In the genomic region with DNA sequence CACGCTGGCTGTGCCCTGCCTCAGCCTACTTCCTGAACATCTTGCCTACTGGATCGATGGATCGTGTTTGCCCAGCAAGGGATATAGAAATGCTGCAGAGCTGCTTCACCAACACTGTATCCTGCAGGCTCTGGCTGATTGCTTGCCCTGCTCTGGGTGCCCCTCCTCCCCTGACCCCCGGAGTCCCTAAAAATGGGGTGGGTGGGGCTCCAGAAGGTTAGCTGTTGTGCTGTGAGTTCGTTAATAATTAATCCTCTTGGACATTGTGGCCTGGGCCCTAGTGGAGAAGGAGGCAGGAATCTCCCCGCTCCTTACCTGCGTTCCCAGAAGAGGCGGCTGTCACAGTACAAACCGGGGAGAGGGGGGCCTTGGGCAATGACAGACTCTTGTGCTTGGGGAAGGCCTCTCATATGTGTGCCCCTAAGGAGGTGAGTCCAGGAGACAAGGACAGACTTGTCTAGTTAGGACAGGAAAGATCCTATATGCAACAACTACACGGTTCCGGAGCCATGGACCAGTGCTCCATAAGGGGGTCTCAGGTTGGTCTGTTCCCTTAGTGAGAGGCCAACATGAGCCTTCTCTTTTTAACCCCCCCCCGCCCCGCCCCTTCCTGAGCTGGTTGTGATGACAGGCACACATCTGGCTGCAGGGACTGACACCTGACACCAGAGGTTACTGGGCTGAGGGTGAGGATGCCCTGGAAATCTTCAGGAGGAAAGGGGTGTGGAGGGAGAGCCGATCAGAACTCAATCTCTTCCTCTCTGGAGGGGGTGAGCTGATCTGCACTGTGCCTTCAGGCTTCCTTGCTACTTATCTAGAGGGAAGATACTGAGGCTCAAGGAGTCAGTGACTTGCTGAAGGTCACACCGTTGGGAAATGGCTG, we compare ENCODE assay signal across 10 mouse cellular contexts. TPM values are rescaled to one million over a fixed set of nuclear protein-coding genes. Genes with fewer than 3 reads are reported as not detected.
DNase-seq lines count a peak whose midpoint lies in the region; ATAC-seq and TF ChIP-seq lines count a peak whose summit lies in the region.
"Had no signal": no experiment of that assay in that cellular context is flagged by ENCODE, and none has a peak within 500 bp of the region (broad histone marks: within the 10 kb centered on the region; RNA-seq: fewer than 3 reads in every experiment).

No protein-coding gene starts in this region.

- H3K27me3 ChIP-seq in heart, embryonic 14.5 days (ENCODE audit: control insufficient read depth, insufficient read depth, low read length) = peaks cover 9% of the 10 kb centered on the region
- H3K27me3 ChIP-seq in hindbrain, embryonic 12.5 days = peaks cover 18% of the 10 kb centered on the region
- no peaks in the 10 kb centered on the region for H3K27me3 ChIP-seq in limb, embryonic 15.5 days
- 0 out of 2 replicates have a peak, but pooled peaks cover 3% of the 10 kb centered on the region for H3K27me3 ChIP-seq in midbrain, postnatal 0 days (ENCODE audit: insufficient read depth, low read length)

- ATAC-seq in heart, embryonic 14.5 days (ENCODE audit: insufficient number of reproducible peaks, insufficient read depth, low FRiP score, low read depth) = peak; percentile 67
- ATAC-seq in hindbrain, embryonic 12.5 days (ENCODE audit: low FRiP score) = peak; percentile 70
- ATAC-seq in limb, embryonic 15.5 days (ENCODE audit: insufficient number of reproducible peaks, low FRiP score, low TSS enrichment, low read depth) = no peak
- peak; percentile 38 for ATAC-seq in midbrain, postnatal 0 days (ENCODE audit: low FRiP score)

- H3K4me1 ChIP-seq in heart, embryonic 14.5 days (ENCODE audit: control insufficient read depth in 2 of 2, insufficient read depth in 2 of 2, low read length in 2 of 2) = peaks cover 9 to 10% of the 10 kb centered on the region in 2 experiments; a peak in 3 of 4 replicates
- peaks cover 19% of the 10 kb centered on the region for H3K4me1 ChIP-seq in hindbrain, embryonic 12.5 days
- peaks cover 13% of the 10 kb centered on the region for H3K4me1 ChIP-seq in limb, embryonic 15.5 days
- H3K4me1 ChIP-seq in midbrain, postnatal 0 days (ENCODE audit: insufficient read depth, low read length) = no peaks in the 10 kb centered on the region

- H3K4me2 ChIP-seq in heart, embryonic 14.5 days (ENCODE audit: low read length) = peak overlapping the region; percentile 81
- H3K4me2 ChIP-seq in hindbrain, embryonic 12.5 days (replicated peaks) = peak overlapping the region; percentile 77
- peak overlapping the region; percentile 56 for H3K4me2 ChIP-seq in limb, embryonic 15.5 days
- H3K4me2 ChIP-seq in midbrain, postnatal 0 days (ENCODE audit: low read depth, low read length, poor library complexity, severe bottlenecking) = peak overlapping the region; percentile 80

- peak overlapping the region; percentile 62 for H3K9ac ChIP-seq in heart, embryonic 14.5 days (ENCODE audit: low read length)
- peak overlapping the region; percentile 61 for H3K9ac ChIP-seq in hindbrain, embryonic 12.5 days
- no peak overlapping the region; the same call in 1 of the 2 replicates for H3K9ac ChIP-seq in limb, embryonic 15.5 days
- H3K9ac ChIP-seq in midbrain, postnatal 0 days (replicated peaks; ENCODE audit: low read length, poor library complexity, severe bottlenecking) = peak overlapping the region; percentile 61

- peak overlapping the region; percentile 29 to 43 for H3K4me3 ChIP-seq in heart, embryonic 14.5 days (ENCODE audit: control insufficient read depth in 1 of 2, insufficient read depth in 1 of 2, low read depth in 1 of 2, low read length in 2 of 2)
- H3K4me3 ChIP-seq in hindbrain, embryonic 12.5 days = peak overlapping the region; percentile 43
- peak overlapping the region; percentile 36 for H3K4me3 ChIP-seq in limb, embryonic 15.5 days
- peak overlapping the region; percentile 43 for H3K4me3 ChIP-seq in midbrain, postnatal 0 days (ENCODE audit: low read depth, low read length)

- no peak for TF ChIP-seq CTCF in midbrain, postnatal 0 days (IDR thresholded peaks at IDR 0.05)

- no peaks in the 10 kb centered on the region for H3K9me3 ChIP-seq in heart, embryonic 14.5 days (ENCODE audit: control insufficient read depth, low read length)
- no peaks in the 10 kb centered on the region for H3K9me3 ChIP-seq in hindbrain, embryonic 12.5 days (replicated peaks)
- H3K9me3 ChIP-seq in limb, embryonic 15.5 days = no peaks in the 10 kb centered on the region
- H3K9me3 ChIP-seq in midbrain, postnatal 0 days (ENCODE audit: low read length) = no peaks in the 10 kb centered on the region
- H3K9me3 ChIP-seq: G1E had no signal

- H3K27ac ChIP-seq in heart, embryonic 14.5 days (replicated peaks in 1 of 2; ENCODE audit: control insufficient read depth in 1 of 2, insufficient read depth in 1 of 2, low read depth in 2 of 2, low read length in 2 of 2) = no peak overlapping the region
- H3K27ac ChIP-seq in hindbrain, embryonic 12.5 days = no peak overlapping the region
- no peak overlapping the region for H3K27ac ChIP-seq in limb, embryonic 15.5 days
- peak overlapping the region; percentile 26; the same call in 1 of the 2 replicates for H3K27ac ChIP-seq in midbrain, postnatal 0 days (ENCODE audit: low read depth, low read length)

- intact Hi-C loops in left cerebral cortex, postnatal 10 days (cut with DNase I) = no loop called here

- DNase-seq in heart, postnatal 4 days = no peak
- DNase-seq in midbrain, postnatal 0 days (ENCODE audit: low spot score) = no peak
- no peak for DNase-seq in ovary, postnatal 10 days (ENCODE audit: low spot score)
- DNase-seq in spleen, postnatal 4 days (ENCODE audit: low spot score in 2 of 2) = no peak
- DNase-seq in left cerebral cortex, postnatal 10 days (ENCODE audit: extremely low spot score in 1 of 2, low spot score in 2 of 2) = no peak

- peaks cover 16% of the 10 kb centered on the region for H3K36me3 ChIP-seq in heart, embryonic 14.5 days (ENCODE audit: control insufficient read depth, insufficient read depth, low read length)
- peaks cover 22% of the 10 kb centered on the region for H3K36me3 ChIP-seq in hindbrain, embryonic 12.5 days
- peaks cover 18% of the 10 kb centered on the region for H3K36me3 ChIP-seq in limb, embryonic 15.5 days
- H3K36me3 ChIP-seq in midbrain, postnatal 0 days (ENCODE audit: insufficient read depth, low read length) = peaks cover 12% of the 10 kb centered on the region

- 10% methylated on average over 15 of the region's 15 CpGs for WGBS in heart, embryonic 14.5 days
- WGBS in hindbrain, embryonic 12.5 days = 12% methylated on average over 15 of the region's 15 CpGs
- WGBS in limb, embryonic 15.5 days = 11% methylated on average over 15 of the region's 15 CpGs
- WGBS in midbrain, postnatal 0 days = 12% methylated on average over 15 of the region's 15 CpGs

RNA-seq across cellular contexts. Expression of a gene that starts 0.7 kb away (rescaled TPM):
- polyA plus RNA-seq in heart, embryonic 14.5 days (2014; fragmentation: Nextera tagmentation; extraction: Ambion mirVana) = 0.20 TPM in 1 of 2 replicates, not detected in the other
- total RNA-seq in heart, postnatal 4 days (2021) = under 1 TPM; 0.14 to 0.23 TPM
- 3.1 and 3.3 TPM in 2 replicates for polyA plus RNA-seq in hindbrain, embryonic 12.5 days (2016; fragmentation: Nextera tagmentation; extraction: Ambion mirVana)
- polyA plus RNA-seq in limb, embryonic 15.5 days (2015; fragmentation: Nextera tagmentation; extraction: Ambion mirVana) = 2.6 and 3.0 TPM in 2 replicates
- 17.0 and 20.9 TPM in 2 replicates for total RNA-seq in midbrain, postnatal 0 days (2014; rRNA removed)
- polyA plus RNA-seq in midbrain, postnatal 0 days (2015; fragmentation: Nextera tagmentation; extraction: Ambion mirVana) = 12.7 and 14.4 TPM in 2 replicates
- total RNA-seq in left cerebral cortex, postnatal 10 days (2021) = 1 to 10 TPM; 9.2 to 9.9 TPM
- total RNA-seq: G1E had no signal
- polyA plus RNA-seq: G1E had no signal

RNA-seq across cellular contexts. Expression of a gene that starts 7.5 kb away (rescaled TPM):
- not detected in 2 replicates for polyA plus RNA-seq in heart, embryonic 14.5 days (2014; fragmentation: Nextera tagmentation; extraction: Ambion mirVana)
- total RNA-seq in heart, postnatal 4 days (2021) = not detected
- 0.20 and 0.30 TPM in 2 replicates for polyA plus RNA-seq in hindbrain, embryonic 12.5 days (2016; fragmentation: Nextera tagmentation; extraction: Ambion mirVana)
- polyA plus RNA-seq in limb, embryonic 15.5 days (2015; fragmentation: Nextera tagmentation; extraction: Ambion mirVana) = 0.15 TPM in 1 of 2 replicates, not detected in the other
- 0.16 TPM in 1 of 2 replicates, not detected in the other for total RNA-seq in midbrain, postnatal 0 days (2014; rRNA removed)
- polyA plus RNA-seq in midbrain, postnatal 0 days (2015; fragmentation: Nextera tagmentation; extraction: Ambion mirVana) = 0.26 TPM in 1 of 2 replicates, not detected in the other
- total RNA-seq in left cerebral cortex, postnatal 10 days (2021) = under 1 TPM; 0.28 TPM
- total RNA-seq: layer of hippocampus, postnatal 10 days had no signal
- polyA plus RNA-seq: G1E had no signal

RNA-seq across cellular contexts. Expression of a gene that starts 20.3 kb away (rescaled TPM):
- polyA plus RNA-seq in heart, embryonic 14.5 days (2014; fragmentation: Nextera tagmentation; extraction: Ambion mirVana) = 37.7 and 41.3 TPM in 2 replicates
- 10 to 100 TPM; 41.0 to 42.0 TPM for total RNA-seq in heart, postnatal 4 days (2021)
- 69.7 and 73.4 TPM in 2 replicates for polyA plus RNA-seq in hindbrain, embryonic 12.5 days (2016; fragmentation: Nextera tagmentation; extraction: Ambion mirVana)
- polyA plus RNA-seq in limb, embryonic 15.5 days (2015; fragmentation: Nextera tagmentation; extraction: Ambion mirVana) = 76.6 and 77.4 TPM in 2 replicates
- total RNA-seq in midbrain, postnatal 0 days (2014; rRNA removed) = 36.1 and 37.7 TPM in 2 replicates
- 49.0 TPM in 2 replicates for polyA plus RNA-seq in midbrain, postnatal 0 days (2015; fragmentation: Nextera tagmentation; extraction: Ambion mirVana)
- 10 to 100 TPM; 34.3 to 47.9 TPM for total RNA-seq in left cerebral cortex, postnatal 10 days (2021)

RNA-seq across cellular contexts. Expression of a gene that starts 47.2 kb away (rescaled TPM):
- polyA plus RNA-seq in heart, embryonic 14.5 days (2014; fragmentation: Nextera tagmentation; extraction: Ambion mirVana) = not detected in 2 replicates
- total RNA-seq in heart, postnatal 4 days (2021) = not detected
- polyA plus RNA-seq in hindbrain, embryonic 12.5 days (2016; fragmentation: Nextera tagmentation; extraction: Ambion mirVana) = not detected in 2 replicates
- polyA plus RNA-seq in limb, embryonic 15.5 days (2015; fragmentation: Nextera tagmentation; extraction: Ambion mirVana) = 0.67 and 1.1 TPM in 2 replicates
- total RNA-seq in midbrain, postnatal 0 days (2014; rRNA removed) = not detected in 2 replicates
- 0.05 TPM in 1 of 2 replicates, not detected in the other for polyA plus RNA-seq in midbrain, postnatal 0 days (2015; fragmentation: Nextera tagmentation; extraction: Ambion mirVana)
- under 1 TPM in 1 of 2 experiments, not detected in 1; 0.11 TPM for total RNA-seq in left cerebral cortex, postnatal 10 days (2021)
- polyA plus RNA-seq: G1E had no signal

RNA-seq across cellular contexts. Expression of a gene that starts 52.1 kb away (rescaled TPM):
- 82.3 and 91.6 TPM in 2 replicates for polyA plus RNA-seq in heart, embryonic 14.5 days (2014; fragmentation: Nextera tagmentation; extraction: Ambion mirVana)
- total RNA-seq in heart, postnatal 4 days (2021) = 10 to 100 TPM; 38.8 to 40.6 TPM
- polyA plus RNA-seq in hindbrain, embryonic 12.5 days (2016; fragmentation: Nextera tagmentation; extraction: Ambion mirVana) = 34.1 and 35.3 TPM in 2 replicates
- polyA plus RNA-seq in limb, embryonic 15.5 days (2015; fragmentation: Nextera tagmentation; extraction: Ambion mirVana) = 49.4 and 56.2 TPM in 2 replicates
- total RNA-seq in midbrain, postnatal 0 days (2014; rRNA removed) = 20.9 and 28.8 TPM in 2 replicates
- 22.0 and 27.0 TPM in 2 replicates for polyA plus RNA-seq in midbrain, postnatal 0 days (2015; fragmentation: Nextera tagmentation; extraction: Ambion mirVana)
- 10 to 100 TPM; 13.0 to 14.5 TPM for total RNA-seq in left cerebral cortex, postnatal 10 days (2021)
